Mouse (Mus musculus) neutrophil, adult 5-6 weeks (primary cell): ENCODE results near the gene Hoxc11. TPM values are rescaled to one million over a fixed set of nuclear protein-coding genes. Genes with fewer than 3 reads are reported as not detected.

ENCODE experiments used
- ATAC-seq: fragments of 151-379, 151-347 bp; 2 replicates; pipeline ENCODE4 v1.8.0; 2017; ENCODE audit warnings: mild to moderate bottlenecking, moderate TSS enrichment; ENCODE audit not compliant: insufficient number of reproducible peaks, poor library complexity, low FRiP score, severe bottlenecking; ENCODE audit errors: extremely low read depth
- total RNA-seq: library from RNA; stranded (forward); fragments of 200-1000 nt; gene quantifications from 2 replicates; pipeline ENCODE4 v1.2.3, GENCODE M21; 2017

Hoxc11 gene
- total RNA-seq, 1 experiment from 2014 or later, result not detected

DNA sequence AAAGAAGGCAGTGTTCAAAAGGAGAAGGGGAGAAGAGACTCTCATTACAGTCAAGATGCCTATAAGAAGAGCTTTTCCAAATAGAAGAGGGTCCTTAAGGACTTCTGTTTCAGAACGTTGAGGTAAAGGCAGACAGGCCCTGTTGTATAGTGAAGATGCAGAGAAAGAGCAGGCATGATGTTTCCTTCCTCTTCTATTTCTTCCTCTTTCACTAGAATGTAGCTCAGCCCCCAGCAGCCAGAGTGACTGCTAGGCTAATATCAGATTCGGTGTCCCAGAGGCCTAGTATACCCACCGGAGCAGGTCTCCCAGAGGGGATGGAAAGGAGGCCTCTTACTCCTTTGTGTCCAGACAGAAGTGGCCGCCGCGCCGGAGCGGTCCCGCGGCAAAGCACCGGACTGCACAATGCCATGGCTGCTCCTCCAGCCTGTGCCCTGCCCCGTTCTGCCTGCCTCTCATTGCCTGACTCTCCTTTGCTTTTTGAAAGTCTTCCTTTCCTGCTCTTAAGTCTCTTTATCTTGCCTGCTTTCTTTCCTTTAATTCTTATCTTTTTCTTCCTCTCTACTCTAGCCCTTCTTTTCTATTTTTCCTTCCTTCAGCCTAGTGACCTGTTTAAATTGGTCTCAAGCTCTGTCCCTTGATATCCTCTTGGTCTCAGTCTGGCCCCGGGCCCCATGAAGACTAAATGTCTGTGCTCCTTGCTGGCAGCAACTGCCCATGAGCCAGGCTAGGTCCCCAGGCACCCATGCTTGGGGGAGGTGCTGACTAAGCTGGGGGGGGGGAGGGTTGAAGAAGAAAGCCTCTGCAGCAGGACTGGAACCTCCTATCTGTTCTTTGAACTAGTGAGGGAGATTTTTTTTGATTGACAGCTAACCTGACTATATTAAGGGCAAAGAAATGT is 24.6 kb downstream of the Hoxc11 start:
- no peak for ATAC-seq

DNA sequence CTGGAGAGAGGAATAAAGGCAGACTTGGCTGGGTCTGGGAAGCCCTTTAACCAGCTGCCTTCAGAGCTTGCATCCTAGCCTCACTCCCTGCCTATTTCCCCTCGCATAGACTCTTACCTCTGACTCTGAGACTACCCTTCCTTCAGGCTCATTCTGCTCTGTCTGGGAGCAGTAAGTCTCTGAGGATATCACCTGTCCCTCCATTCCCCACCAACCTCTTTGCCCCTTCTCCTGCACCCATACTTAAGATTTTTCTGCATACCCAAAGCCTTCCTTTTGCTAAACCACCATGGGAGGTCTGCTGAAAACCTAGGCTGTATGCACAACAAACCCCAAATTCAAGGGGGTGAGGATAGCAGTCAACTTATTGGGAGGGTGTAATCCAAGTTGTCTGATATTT is 25.7 kb downstream of the Hoxc11 start:
- ATAC-seq, result no peak

DNA sequence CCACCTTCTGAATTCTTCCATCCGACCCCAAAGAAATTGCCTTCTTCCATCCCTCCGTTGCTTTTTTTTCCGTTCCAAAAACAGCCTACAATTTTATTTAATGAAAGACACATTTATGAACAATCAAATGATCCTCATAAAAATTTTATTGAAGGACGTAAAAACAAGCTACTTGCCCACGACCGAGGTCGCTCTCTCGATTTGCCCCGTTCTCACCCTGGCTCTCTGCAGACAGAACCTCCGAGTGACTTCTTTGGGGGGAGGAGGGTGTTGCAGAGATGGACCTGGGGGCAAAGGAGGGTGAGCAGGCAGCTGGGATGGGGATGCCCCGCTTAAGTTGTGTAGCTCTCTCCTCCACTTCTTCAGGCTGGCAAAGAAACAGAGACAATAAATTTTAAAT is 26.1 kb downstream of the Hoxc11 start:
- no peak for ATAC-seq

DNA sequence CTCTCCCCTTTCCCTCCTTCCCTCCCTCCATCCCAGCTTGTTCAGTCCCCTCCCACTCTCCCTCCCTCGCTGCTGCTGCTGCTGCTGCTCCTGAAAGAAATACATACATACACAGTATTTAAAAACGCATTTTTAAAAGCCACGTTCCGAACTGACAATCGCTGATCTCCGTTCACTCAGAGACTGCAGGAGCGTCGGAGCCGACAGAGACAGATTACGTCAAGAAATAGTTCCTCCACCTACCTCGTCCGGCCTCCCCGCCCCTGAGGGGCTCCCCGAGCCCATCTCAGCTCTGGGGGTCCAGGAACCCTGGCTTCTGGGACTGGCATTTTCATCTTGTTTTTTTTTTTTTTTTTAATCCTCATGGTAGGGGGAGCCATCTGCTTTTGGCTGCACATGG is 26.7 kb downstream of the Hoxc11 start:
- ATAC-seq, result no peak

DNA sequence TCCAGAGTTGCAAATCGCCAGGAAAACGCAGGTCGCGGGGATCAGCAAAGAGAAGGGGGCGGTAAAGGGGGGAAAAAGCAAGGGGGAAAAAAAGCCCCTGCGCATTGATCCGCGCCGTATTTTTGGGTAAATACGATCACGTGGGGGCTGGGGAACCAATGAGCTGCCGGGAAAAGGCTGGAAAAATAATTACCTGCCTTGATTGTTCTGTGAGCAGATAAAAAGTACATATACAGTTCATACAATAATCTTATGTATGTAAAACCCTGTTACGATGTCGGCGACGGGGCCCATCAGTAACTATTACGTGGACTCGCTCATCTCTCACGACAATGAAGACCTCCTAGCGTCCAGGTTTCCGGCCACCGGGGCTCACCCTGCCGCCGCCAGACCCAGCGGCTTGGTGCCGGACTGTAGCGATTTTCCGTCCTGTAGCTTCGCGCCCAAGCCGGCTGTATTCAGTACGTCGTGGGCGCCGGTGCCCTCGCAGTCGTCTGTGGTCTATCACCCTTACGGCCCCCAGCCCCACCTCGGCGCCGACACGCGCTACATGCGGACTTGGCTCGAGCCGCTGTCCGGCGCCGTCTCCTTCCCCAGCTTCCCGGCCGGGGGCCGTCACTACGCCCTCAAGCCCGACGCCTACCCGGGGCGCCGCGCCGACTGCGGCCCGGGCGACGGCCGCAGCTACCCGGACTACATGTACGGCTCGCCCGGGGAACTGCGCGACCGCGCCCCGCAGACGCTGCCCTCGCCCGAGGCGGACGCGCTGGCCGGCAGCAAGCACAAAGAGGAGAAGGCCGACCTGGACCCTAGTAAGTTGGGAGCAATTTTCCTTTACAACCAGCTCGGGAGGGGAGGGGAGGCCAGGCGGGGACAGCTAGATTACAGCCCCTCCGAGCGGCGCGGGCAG is 27.4 kb downstream of the Hoxc11 start:
- ATAC-seq, result no peak

DNA sequence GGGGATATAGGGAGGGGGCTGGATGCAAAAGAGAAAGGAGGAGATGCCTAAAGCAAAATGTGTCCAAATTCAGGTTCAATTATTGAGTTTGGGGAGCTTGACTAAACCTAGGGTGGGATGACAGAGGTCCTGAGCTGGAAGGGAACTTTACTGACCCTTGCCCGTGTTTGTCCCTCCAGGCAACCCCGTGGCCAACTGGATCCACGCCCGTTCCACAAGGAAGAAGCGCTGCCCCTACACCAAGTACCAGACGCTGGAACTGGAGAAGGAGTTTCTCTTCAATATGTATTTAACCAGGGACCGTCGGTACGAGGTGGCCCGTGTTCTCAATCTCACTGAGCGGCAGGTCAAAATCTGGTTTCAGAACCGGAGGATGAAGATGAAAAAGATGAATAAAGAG is 29.5 kb downstream of the Hoxc11 start:
- ATAC-seq, result no peak

DNA sequence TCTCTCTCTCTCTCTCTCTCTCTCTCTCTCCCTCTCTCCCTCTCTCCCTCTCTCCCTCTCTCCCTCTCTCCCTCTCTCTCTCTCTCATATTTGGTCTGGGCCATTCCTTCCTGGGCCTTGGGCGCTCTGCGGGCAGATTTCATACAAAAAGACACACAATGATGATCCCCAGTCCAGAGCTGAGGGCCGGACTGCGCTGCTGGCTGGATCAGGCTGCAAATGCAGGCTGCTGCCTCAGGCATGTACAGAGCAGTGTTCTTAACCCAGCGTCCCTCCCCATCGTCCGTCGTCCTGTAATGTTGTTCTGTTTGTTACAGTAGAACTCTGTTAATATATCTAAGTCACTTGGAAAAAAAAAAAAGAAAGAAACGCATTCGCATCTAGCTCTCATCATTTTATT is 30.3 kb downstream of the Hoxc11 start:
- no peak for ATAC-seq

DNA sequence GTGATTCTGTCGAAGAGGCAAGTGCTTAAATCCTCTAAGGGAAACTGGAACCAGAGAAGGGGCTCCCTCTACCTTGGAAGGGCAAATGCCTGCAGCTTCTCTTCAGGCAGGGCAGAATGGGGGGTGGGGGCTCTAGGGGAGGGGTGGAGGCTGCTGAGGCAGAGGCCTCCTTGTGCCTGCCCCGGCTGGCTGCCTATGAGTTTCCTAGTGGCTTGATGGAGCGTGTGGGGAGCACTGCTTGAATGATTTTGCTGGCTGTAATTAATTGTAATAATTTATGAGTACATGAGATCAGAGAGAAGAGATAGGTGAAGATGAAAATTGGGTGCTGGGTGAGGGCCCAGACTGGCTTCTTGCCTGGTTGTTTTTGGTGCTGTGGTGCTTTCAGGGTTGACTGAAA is 30.7 kb downstream of the Hoxc11 start:
- ATAC-seq, result no peak

DNA sequence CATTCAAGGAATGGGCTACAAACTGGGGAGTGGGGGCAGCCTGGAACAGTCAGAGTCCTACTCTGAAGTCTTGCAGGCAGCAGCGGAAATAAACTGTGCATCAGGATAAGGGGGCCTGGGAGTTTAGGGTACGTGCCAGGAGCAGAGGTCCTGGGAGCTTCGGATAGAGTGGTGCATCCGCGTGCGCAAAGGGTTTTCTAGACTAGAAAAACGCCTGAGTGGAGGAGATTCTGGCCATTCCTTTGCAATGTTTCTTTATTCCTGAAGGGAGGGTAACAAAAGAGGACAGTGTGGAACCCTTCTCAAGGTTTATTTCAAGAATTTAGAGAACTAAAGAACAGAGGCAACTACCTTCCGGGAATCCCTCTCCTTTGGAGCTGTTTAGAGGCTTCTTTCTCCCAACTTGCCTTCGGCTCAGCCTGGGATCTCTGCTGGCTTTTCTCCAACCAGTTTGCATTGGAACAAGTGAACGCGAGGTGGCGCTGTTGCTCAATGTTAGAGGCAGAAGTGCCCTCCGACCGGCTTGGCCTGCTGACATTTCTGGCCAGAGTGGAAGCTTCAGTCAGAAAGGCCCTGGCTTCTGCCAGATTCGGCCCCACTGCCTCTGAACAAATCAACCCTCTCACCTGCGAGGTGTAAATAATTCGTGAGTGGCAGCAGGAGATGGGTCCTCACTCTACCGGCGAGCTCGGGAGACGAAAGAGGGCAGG is 33.1 kb downstream of the Hoxc11 start:
- ATAC-seq, result peak; percentile 55; the same call in 1 of the 2 replicates

DNA sequence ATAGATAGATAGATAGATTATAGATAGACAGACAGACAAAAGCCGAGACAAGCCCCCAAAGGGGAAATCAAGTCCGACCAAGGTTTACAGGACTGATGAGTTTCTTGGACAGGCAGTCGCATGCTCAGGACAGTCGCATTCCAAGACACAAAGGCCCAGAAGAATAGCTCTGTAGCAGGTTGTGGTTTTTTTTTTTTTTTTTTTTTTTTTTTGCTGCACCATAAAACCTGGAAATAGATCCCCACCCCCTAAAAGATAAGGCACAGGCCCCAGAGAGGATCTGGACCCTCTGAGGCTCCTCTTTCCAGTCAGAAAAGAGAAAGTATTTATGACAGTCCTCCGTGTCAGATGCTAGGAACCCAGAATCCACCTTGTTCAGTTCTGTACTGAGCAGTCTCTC is 33.9 kb downstream of the Hoxc11 start:
- ATAC-seq, result no peak

DNA sequence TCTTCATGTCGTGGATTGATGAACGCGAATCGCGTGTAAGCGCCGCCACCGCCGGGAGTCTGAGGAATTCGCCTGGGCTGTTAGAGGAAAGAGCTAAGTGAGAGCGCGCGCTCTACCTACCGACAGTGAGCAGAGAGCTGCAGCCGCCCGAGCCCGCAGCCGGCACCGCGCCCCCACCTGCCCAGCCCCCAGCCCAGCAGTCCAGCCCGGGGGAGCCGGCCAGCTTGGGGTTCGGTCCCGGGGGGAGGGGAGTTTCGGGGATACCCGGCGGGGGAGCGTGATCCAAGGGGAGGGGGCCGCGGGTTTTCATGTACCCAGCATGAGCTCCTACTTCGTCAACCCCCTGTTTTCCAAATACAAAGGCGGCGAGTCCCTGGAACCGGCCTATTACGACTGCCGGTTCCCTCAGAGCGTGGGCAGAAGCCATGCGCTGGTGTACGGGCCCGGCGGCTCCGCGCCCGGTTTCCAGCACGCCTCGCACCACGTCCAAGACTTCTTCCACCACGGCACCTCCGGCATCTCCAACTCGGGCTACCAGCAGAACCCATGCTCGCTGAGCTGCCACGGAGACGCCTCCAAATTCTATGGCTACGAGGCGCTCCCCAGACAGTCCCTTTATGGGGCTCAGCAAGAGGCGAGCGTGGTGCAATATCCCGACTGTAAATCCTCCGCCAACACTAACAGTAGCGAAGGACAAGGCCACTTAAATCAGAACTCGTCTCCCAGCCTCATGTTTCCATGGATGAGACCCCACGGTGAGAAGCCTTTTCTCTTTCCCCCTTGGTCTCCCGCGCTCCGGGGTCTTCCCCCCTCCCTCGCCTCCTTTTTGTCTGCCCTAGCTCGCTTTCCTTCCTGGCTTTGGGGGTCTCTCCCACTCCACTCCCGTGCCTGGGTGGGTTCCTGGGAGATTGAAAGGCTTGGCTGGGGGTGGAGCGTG is 36.5 kb downstream of the Hoxc11 start, which contains the start of gene Hoxc8:
Hoxc8 (plus strand) TSS at position 147 of the 937 bp plus-strand sequence.
- ATAC-seq, result no peak

DNA sequence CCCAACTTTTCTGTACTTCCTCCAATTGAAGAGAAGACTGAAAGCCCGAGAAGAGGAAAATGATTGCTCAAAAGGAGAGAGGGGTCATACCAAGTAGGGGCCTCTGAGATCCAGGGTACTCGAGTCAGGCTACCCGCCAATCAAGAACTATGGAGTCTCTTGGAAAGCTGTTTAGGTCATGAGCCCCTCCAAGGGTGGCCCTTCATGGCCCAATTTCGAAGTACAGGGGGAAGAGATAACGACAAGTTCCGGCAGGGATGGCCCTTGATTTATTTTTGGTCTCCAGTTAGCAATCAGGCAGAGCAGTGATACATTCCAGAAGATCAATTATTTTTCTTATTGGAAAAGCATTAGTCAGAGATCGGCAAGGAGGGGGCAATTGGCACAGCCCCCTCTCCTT is 37.6 kb downstream of the Hoxc11 start:
- no peak for ATAC-seq

DNA sequence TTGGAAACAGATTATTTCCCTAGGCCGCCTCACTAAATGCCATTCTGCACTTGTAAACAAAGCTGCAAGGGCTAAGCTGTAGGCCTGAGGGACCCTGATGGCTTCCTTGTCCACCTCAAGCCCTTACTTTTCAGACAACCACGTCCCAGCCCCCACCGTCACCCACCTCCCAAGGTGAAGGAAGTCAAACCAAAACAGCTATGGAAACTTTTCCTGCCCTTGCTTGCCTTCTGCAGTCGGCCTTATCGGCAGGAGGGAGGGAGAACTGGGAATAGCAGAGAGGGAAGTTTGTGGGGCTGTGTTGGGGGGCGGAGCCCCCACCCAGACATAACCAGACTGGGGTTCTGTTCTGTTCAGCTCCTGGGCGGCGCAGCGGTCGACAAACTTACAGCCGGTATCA is 38.0 kb downstream of the Hoxc11 start:
- no peak for ATAC-seq

DNA sequence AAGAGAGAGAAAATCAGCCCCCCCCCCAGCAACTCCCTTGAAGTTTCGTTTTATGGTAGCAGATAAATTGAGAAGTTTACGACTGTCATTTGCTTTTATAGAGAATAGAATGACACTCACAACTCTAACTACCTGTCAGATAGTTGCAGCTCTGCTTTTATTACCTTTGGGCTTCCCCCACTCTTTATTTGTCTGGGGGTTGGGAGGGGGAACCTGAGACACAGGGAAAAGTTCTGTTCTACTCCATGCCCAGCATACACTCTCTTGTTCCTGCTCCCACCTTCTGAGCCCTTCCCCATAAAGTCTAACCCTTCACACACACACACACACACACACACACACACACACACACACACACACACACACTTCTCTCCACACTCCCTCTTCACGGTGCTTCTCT is 38.6 kb downstream of the Hoxc11 start:
- ATAC-seq, result no peak

DNA sequence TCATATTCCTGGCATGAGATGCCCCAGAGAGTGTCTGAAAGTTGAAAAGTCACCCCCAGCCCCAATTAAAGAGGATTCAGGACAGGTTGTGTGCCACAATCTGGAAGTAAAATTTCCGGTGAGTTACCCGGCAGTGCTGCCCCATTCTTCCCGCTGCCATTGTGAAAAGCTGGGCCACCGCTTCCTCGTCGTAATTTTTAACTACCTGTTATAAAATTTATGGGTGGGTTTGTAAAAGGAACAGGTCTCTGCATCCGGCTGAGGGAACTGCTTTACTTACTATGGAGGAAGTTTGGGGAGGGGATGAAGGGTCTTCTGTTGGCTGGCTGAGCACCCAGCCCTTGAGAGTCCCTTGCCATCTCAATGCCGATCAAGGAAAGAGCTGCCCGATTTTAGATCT is 42.3 kb downstream of the Hoxc11 start:
- no peak for ATAC-seq

DNA sequence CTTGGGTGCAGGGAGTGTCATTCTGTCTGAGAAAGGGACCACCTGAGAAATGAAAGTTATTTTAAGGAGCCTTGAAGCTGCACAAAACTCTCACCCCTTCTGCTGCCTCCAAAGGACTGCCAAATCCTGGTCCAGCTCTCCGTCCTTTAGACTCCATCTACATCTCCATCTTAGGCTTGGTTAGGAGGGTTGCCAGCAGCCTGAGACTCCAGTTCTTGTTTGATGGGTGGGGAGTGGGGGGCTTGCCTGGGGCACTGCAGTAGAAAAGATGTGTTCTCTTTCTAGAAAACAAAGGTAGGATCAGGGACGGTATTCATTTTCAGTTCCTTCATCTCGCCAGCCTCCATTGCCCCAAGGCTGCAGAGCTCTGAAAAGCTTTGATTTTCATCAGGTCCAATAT is 43.2 kb downstream of the Hoxc11 start:
- no peak for ATAC-seq

DNA sequence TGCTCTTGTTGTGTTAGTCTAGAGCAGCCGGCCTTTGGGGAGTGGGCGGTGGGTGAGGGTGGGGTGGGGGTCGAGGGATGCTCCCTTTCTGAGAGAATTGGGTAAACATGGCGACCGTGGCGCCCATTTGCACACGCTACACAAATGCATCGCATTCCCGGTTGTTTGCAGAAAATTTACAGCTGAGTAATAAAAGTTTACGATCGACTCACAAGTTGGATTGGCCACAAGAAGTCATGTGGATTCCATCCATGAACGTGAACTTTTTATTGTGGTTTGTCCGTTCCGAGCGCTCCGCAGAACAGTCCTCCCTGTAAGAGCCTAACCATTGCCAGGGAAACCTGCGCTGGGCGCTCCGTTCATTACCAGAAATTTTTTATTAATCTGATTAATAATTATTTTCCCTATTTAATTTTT is 43.7 kb downstream of the Hoxc11 start, which contains the start of gene Hoxc6:
Hoxc6 (plus strand) TSS at position 319 of the 417 bp plus-strand sequence.
- ATAC-seq, result no peak

DNA sequence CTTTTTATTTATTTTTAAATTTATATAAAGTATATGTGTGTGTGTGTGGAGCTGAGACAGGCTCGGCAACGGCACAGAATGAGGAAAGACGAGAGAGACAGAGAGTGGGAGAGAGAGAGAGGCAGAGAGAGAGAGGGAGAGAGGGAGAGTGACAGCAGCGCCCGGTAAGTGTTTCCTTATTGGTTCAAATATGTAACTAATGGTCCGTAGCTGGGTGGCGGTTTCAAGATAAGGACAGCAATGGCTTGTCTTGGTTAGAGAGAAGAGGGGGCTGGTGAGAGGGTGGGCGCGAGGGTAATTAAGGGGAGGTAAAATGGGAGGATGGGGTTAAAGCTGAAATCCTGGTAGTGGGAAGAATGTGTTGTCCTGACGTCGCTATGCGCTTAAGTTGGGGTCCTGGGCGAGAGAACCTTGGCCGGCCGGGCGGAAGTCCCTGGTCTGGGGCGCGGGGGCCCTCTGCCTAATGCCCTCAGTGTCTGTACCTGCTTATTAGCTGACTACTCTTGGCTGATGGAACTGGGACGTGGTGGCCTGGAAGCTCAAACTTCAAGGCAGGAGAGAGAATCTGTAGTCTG is 44.5 kb downstream of the Hoxc11 start:
- ATAC-seq, result no peak
